Mouse (Mus musculus): ENCODE measurements at regions not wholly inside any gene's neighbourhood (a gene's known extent, or its start where the extent isn't known, plus 50 kb on each side); places are given as distances from the start of the nearest gene placed in this dataset.
A peak's percentile ranks its signal among the peaks of the same experiment; 100 is the strongest.

- no peak for DNase-seq
These were observed 274.7 kb upstream of the Ddx18 start for GRCm38 (mm10) chr1:121842381-121843075.

- DNase-seq, result no peak
These were observed 265.8 kb upstream of the Ddx18 start for GRCm38 (mm10) chr1:121833559-121833958.

GRCm38 (mm10) chr1:121830242-121830641 is 262.5 kb upstream of the Ddx18 start:
- peak; percentile 31 for DNase-seq

GRCm38 (mm10) chr1:121822950-121823349 is 255.2 kb upstream of the Ddx18 start:
- DNase-seq, result no peak

- DNase-seq, result no peak
These were observed 235.5 kb upstream of the Ddx18 start for GRCm38 (mm10) chr1:121803338-121803737.

- DNase-seq, result no peak
These were observed 234.7 kb upstream of the Ddx18 start for GRCm38 (mm10) chr1:121802476-121802875.

GRCm38 (mm10) chr1:121798502-121798901 is 230.7 kb upstream of the Ddx18 start:
- no peak for DNase-seq

- DNase-seq, result no peak
These were observed 227.4 kb upstream of the Ddx18 start for GRCm38 (mm10) chr1:121795024-121795786.

- DNase-seq, result no peak
These were observed 217.8 kb upstream of the Ddx18 start for GRCm38 (mm10) chr1:121785631-121786030.

- no peak for DNase-seq
These were observed 206.2 kb upstream of the Ddx18 start for GRCm38 (mm10) chr1:121773988-121774387.

- no peak for DNase-seq
These were observed 203.7 kb upstream of the Ddx18 start for GRCm38 (mm10) chr1:121771444-121771843.

- DNase-seq, result no peak
These were observed 203.1 kb upstream of the Ddx18 start for GRCm38 (mm10) chr1:121770936-121771335.

GRCm38 (mm10) chr1:121760086-121760485 is 192.3 kb upstream of the Ddx18 start:
- no peak for DNase-seq

GRCm38 (mm10) chr1:121745181-121745580 is 177.4 kb upstream of the Ddx18 start:
- no peak for DNase-seq

GRCm38 (mm10) chr1:121735113-121735719 is 167.4 kb upstream of the Ddx18 start:
- no peak for DNase-seq

GRCm38 (mm10) chr1:121734456-121735112 is 166.8 kb upstream of the Ddx18 start:
- DNase-seq, result no peak

- DNase-seq, result no peak
These were observed 141.6 kb upstream of the Ddx18 start for GRCm38 (mm10) chr1:121709317-121709860.

- peak; percentile 9 for DNase-seq
These were observed 140.5 kb upstream of the Ddx18 start for GRCm38 (mm10) chr1:121708301-121708700.

- no peak for DNase-seq
These were observed 134.0 kb upstream of the Ddx18 start for GRCm38 (mm10) chr1:121701826-121702225.

GRCm38 (mm10) chr1:121653901-121654300 is 86.1 kb upstream of the Ddx18 start:
- no peak for DNase-seq

- no peak for DNase-seq
These were observed 82.3 kb upstream of the Ddx18 start for GRCm38 (mm10) chr1:121650071-121650470.

GRCm38 (mm10) chr1:121631466-121631865 is 63.7 kb upstream of the Ddx18 start:
- no peak for DNase-seq

- no peak for DNase-seq
These were observed 52.5 kb upstream of the Ddx18 start for GRCm38 (mm10) chr1:121620262-121620661.
